Mouse (Mus musculus): Measurements from ENCODE around the gene Snx9.

The Snx9 gene

DNA sequence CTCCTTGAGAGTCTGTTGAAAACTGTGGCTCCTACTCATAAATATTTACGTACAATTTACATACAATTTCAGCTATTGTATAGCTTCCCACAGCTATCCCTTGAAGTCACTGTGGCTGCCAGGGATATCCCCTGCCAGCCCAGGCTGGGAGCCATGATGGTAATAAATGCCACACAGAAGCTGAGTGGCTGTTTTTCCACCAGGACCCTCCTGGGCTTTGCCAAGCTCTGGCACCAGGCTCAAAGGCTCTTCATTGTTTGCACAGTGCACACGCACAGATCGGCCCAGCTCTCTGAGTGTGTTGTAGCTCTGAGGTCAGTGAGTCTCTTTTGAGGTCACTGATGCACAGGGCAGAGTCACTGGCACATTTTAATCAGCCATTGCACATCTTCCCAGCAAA lies 128.1 kb downstream of the Snx9 start:
- no peak for TF ChIP-seq GATA4 (IDR thresholded peaks at IDR 0.05; ENCODE audit: insufficient replicate concordance, low read length)

DNA sequence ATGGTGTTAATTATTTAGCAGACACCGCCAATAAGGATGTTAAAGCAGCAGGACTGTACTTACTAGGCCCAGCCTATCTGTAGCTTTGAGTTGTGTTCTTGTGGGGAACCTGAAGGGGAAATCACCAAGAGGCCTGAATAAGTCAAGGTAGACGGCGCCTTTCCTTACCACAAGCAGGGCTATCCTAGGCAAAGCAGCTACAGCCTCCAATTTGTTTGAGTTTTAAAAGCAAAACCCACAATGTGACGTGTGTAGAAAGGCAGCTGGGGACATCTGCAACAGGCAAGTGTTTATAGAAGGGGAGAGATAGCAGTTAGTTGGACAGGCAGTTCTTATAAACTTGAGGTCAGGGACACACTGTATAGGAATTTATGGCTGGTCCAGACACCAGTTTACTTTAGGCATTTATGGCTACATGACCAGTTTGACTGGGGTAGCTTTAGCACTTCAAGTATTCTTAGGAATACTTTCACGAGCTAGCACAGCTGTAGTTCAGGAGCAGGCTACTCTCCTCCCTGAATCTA lies 129.2 kb downstream of the Snx9 start:
- no peak for TF ChIP-seq GATA4 (IDR thresholded peaks at IDR 0.05; ENCODE audit: insufficient replicate concordance, low read length)

DNA sequence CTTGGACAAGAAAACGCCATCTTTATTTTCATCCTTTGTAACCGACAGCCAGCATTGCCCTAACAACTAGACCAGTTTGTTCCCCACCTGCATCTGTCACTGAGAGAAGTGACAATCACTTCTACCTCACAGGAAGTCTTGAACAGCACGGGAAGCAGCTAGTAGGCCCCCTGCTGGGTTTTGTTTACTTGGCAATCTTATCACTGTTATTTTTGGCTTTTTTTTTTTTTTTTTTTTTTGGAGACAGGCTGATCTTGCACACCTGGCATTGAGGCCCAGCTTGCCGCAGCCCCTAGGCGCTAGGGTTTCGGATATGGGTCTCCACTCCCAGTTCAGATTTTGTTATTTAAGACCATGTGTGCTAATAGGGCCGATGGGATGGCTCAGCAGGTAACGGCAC lies 132.4 kb downstream of the Snx9 start:
- TF ChIP-seq GATA4 (IDR thresholded peaks at IDR 0.05; ENCODE audit: insufficient replicate concordance, low read length) = no peak

DNA sequence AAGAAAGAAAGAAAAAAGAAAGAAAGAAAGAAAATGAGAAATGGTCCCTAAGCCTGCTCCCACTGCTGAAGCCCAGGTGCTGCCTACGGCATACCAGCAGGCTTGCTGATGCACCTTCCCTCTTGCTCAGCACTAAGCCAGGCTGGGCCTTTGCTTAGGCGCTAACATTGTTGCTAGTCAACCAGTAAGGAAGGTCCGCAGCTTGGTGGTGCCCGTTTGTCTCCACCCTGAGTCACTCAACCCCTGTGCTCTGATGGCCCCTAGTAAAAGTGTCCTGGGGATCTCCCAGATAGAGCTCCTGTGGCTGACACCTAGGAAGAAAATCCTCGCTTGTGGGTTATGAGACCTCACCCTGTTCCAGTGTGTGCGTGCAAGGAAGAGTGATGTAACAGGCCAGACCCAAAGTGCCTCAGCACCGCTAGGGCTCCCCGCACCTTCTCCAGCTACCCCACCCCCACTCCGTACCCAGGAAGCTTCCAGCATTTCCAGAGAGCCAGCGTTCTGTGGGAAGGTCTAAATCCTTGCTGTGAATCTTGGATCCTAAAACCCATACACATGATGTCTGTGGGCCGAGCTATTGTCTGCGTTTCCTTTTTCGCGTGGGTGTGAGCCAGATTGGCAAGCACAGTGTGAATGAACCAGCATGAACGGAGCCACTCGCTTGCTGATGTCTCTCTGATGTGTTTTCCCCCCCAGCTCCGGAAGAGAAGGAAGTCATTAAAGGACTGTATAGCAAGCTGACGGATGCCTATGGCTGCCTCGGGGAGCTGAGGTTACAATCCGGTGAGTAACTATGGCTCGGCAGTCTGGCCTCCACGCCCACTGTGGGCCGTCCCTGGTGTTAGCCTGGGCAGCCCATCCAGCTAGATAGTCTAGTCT lies 134.2 kb downstream of the Snx9 start:
- no peak for TF ChIP-seq GATA4 (IDR thresholded peaks at IDR 0.05; ENCODE audit: insufficient replicate concordance, low read length)

DNA sequence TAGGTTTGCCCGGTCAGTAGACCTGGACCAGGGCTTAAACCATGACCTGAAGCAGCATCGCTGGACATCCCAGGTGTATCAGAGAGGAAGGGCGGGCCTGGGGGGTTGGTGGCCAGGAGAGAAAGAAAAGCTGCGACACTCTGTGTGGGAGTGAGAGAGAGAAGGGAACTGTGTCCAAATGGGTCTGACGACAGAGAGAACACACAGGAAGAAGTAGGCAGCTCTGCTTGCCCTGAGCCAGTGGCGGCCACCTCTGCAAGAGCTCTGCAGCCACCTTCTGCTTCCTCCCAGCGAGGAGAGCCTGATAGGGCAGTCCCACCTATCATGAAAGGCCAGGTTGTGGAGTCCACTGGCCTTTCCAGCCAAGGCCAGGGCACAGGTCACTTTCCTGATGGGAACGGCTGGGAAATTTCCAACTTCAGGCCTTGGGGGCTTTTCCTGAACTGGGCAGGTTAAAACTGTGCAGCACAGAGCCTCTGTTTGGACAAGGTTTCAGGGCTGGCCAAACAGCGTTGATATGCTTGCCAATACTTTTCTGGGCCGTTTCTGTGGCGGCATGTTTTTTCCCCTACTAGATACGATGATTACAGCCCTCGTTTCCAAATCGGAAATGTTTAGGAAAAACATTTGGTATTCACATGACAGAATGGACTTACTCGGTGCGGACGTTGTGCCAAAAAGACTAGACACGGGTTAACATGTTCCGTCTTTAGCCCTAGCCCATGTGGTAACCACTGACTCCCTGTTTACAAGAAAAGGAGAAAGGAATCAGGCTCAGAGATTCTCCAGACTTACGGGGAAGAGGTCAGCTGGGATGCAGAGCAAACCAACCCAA lies 135.3 kb downstream of the Snx9 start:
- no peak for TF ChIP-seq GATA4 (IDR thresholded peaks at IDR 0.05; ENCODE audit: insufficient replicate concordance, low read length)

DNA sequence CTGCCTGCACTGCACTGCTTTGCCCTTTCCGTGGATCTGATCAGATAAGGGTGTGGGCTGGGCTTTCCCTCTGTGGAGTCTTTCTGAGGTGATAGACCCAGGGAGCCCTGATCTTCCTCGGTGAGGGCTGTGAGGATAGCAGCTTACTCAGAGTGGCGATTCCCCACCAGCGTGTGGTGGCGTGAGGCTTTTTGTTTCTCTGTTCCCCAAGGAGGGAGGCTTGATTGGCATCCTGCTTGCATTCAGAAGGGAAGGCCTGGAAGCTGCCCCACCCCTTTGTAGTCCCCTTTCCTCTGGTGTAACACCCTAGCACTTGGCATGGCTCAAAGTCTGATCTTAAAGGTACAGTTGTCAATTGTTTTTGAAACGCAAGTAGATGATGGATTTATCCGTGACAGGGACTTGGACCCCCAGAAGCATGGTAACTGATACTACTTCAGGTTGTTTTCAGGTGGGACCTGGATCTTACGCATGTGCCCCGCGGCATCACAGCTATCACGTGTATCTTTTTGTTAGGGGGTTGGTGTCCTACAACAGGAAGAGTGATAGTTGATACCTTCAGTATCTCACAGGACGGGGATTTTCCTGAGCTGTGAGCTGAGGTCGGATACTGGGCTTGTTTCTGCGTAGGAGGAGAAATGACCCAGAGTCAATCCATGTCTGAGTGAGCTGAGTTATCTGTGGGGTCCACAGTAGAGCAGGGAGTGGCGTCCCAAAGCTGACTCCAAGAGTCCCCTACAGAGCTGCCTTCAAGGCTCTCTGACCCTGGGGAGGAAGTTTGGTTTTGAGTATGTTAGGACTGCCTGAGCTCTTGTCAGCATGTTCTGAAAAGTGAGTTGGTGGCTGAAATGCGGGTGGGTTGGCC lies 136.2 kb downstream of the Snx9 start:
- TF ChIP-seq GATA4 (IDR thresholded peaks at IDR 0.05; ENCODE audit: insufficient replicate concordance, low read length) = peak; percentile 41; the same call in 1 of the 2 replicates

DNA sequence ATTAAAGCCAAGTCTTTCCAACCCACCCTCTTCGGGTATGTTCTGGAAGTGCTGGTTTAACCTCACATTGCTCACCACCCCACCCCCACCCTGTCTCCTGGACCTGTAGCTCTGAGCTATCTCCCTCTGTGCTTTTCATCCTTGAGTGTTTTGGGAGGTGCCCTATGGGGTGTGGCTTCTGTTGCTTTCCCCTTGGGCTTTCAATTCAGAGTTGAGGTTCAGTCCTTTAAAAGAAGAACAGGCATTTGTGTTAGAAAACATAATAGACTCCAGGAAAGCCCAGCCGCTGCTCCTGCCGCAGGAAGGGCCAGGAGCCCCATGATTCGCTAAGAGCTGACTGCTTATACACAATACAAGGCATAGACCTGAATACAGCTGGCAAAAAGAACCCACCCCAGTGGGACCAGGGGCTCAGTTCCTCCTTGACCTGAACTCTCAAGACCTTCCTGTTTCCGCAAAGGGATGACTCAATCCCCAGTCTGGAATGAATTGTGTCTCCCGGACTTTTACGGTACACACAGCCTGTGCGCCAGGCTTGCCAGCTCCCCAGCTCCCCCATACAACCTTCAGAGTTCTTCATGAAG lies 136.9 kb downstream of the Snx9 start:
- no peak for TF ChIP-seq GATA4 (IDR thresholded peaks at IDR 0.05; ENCODE audit: insufficient replicate concordance, low read length)

DNA sequence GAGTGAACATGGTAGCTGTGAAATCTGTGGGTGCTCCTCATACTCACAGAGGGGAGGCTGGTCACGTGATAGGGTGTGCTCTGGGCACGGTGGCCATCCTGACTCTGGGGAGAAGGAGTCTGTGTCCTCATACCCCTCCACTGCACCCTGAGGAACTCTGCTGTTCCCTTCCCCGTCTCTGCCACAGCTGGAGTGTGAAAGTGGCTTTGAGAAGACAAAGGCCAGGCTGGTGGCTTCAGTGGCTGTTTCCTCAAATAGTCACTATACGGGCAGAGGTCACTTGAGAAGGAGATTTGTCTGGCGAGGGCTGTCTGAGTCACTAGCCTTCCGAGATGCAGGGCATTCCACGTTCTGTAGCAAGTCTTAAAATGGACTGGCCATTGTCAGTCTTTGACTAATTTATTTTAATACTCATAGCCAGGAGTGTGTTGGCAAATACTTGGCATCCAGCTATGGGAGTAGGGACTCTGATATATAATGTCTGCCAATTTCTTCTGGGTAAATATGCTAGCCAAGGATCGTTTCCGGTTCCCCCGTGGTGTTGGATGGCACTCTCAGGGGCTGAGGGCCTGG lies 137.5 kb downstream of the Snx9 start:
- no peak for TF ChIP-seq GATA4 (IDR thresholded peaks at IDR 0.05; ENCODE audit: insufficient replicate concordance, low read length)

DNA sequence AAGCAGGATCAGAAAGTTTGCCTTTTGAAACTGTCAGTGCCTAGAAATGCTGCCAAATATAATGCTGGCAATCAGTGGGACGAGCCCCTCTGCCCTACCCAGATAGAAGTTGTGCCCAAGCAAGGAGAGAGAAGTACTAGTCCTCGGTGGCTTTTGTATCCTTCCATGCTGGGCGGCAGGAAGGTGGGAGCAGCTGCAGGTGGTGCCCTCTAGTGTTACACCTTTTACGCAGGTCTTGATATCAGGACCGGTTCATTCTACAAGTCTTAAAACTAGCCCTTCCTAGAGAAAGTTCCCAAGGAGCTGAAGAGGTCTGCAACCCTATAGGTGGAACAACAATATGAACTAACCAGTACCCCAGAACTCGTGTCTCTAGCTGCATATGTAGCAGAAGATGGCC lies 139.7 kb downstream of the Snx9 start:
- TF ChIP-seq GATA4 (IDR thresholded peaks at IDR 0.05; ENCODE audit: insufficient replicate concordance, low read length) = no peak
